Mouse (Mus musculus) embryonic stem cell, embryonic (primary cell): ENCODE measurements at regions not wholly inside any gene's neighbourhood (a gene's known extent, or its start where the extent isn't known, plus 50 kb on each side); places are given as distances from the start of the nearest gene placed in this dataset.
"Not testable (repeated sequence)": the region's sequence is repeated elsewhere in the genome, so short reads cannot be mapped to it uniquely, and the experiment has no call there.

ENCODE experiments used
- CTCF ChIA-PET, 4 experiments: fragments of 300-600 bp in 2 of 4; fragments of 350-600 bp in 2 of 4; sonication (Branson Sonifier 250); formaldehyde crosslinking; loops; one replicate each; lab custom pipeline; 2022; ENCODE audit warnings: inconsistent platforms in 2 of 4; lab: Charles Lee
- POLR2A ChIA-PET, 4 experiments: fragments of 300-600 bp in 2 of 4; fragments of 350-600 bp in 2 of 4; sonication (Branson Sonifier 250); formaldehyde crosslinking; loops; one replicate each; lab custom pipeline; 2022; ENCODE audit warnings: antibody characterized with exemption in 4 of 4, inconsistent platforms in 1 of 4; lab: Charles Lee

- ChIA-PET POLR2A (no interaction called here), CTCF (interaction anchor here in 2 of 4 experiments (0.6 to 0.7 kb wide), 2 partner anchors 23 to 1089 kb away, joined by 5 to 8 read pairs; no protein-coding TSS in a partner anchor)
These were observed 378.2 kb downstream of the Pcdh20 start for GRCm38 (mm10) chr14:88092967-88093366.

- ChIA-PET CTCF (no interaction called here), POLR2A (no interaction called here)
These were observed 386.3 kb downstream of the Pcdh20 start for GRCm38 (mm10) chr14:88084854-88085253.

- ChIA-PET POLR2A (no interaction called here), CTCF (no interaction called here)
These were observed 398.2 kb downstream of the Pcdh20 start for GRCm38 (mm10) chr14:88072880-88073468.

GRCm38 (mm10) chr14:88047586-88047985 is 423.6 kb downstream of the Pcdh20 start:
- CTCF ChIA-PET, POLR2A ChIA-PET: not testable (repeated sequence)

- CTCF ChIA-PET, result no interaction called here
These were observed 457.3 kb downstream of the Pcdh20 start for GRCm38 (mm10) chr14:88013882-88014281.

GRCm38 (mm10) chr14:88013186-88013585 is 458.0 kb downstream of the Pcdh20 start:
- ChIA-PET CTCF (no interaction called here), POLR2A (no interaction called here)

More at GRCm38 (mm10) chr14:88013882-88014281, 457.3 kb downstream of the Pcdh20 start:
- POLR2A ChIA-PET, result no interaction called here

- ChIA-PET CTCF (no interaction called here), POLR2A (no interaction called here)
These were observed 474.6 kb downstream of the Pcdh20 start for GRCm38 (mm10) chr14:87996561-87996960.
